Mouse (Mus musculus) erythroblast, embryonic 14.5 days (primary cell): ENCODE data around the gene Syne2.

Experiments
- GATA1 ChIP-seq: IDR thresholded peaks from 2 replicates; pipeline ENCODE4 v1.6.1; 2012; ENCODE audit warnings: low read length, inconsistent platforms, mixed read lengths
- TAL1 ChIP-seq: IDR thresholded peaks from 3 replicates; pipeline ENCODE4 v1.6.1; 2012; ENCODE audit warnings: low read length, inconsistent platforms, mixed read lengths

DNA sequence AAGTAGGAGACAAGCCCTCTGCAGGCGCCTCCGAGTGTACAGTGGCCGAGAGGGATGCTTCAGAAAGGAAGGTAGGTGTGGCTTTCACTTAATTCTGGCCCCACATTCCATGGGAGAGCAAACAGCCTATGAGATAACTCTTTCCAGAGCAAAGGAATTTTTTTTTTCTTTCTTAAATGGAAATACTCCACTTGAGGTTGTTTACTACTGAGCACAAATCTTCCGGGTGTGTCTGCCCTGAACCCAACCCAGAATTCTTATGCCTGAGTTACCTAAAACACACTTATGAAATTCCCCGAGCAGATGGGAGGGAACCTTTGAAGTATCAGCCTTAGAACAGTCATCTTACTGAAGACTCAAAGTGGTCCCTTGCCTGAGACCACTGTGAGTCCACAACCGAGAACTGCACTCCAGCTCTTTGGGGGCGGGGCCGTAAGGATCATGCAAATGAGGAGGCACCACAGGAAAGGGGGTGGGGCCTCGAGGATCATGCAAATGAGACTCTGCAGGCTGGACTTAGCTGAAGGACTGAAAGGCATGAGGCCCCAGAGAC lies 186.8 kb downstream of the Syne2 start:
- TF ChIP-seq GATA1 (no peak), TAL1 (no peak)
